Mouse (Mus musculus) heart, postnatal 0 days (tissue): Measurements from ENCODE around the gene Zfp365. TPM values are rescaled to one million over a fixed set of nuclear protein-coding genes. Genes with fewer than 3 reads are reported as not detected.

ENCODE experiments used
- ATAC-seq: fragments of 200-750 bp; cut with Nextera tagmentation; 2 replicates; pipeline ENCODE4 v1.8.0; 2017; ENCODE audit warnings: low read depth, moderate number of reproducible peaks, moderate library complexity; ENCODE audit not compliant: insufficient read depth
- DNase-seq: peaks from one replicate; pipeline ENCODE4 v3.0.0-alpha.2; 2016; ENCODE audit warnings: low spot score
- H3K27ac ChIP-seq: fragments of 300-500 bp; sonication (generic); 2 replicates; pipeline ENCODE4 v1.5.1; 2014; ENCODE audit warnings: low read depth, mild to moderate bottlenecking
- H3K27me3 ChIP-seq: fragments of 300-500 bp; sonication (generic); 2 replicates; pipeline ENCODE4 v1.6.1; 2014; ENCODE audit warnings: low read length, mixed read lengths; ENCODE audit not compliant: control insufficient read depth, insufficient read depth
- H3K36me3 ChIP-seq: fragments of 300-500 bp; sonication (generic); replicated peaks from 2 replicates; pipeline ENCODE4 v1.6.1; 2014; ENCODE audit warnings: low read length, mixed read lengths; ENCODE audit not compliant: control insufficient read depth, insufficient read depth
- H3K4me1 ChIP-seq: fragments of 300-500 bp; sonication (generic); 2 replicates; pipeline ENCODE4 v1.6.1; 2014; ENCODE audit warnings: antibody characterized with exemption; ENCODE audit not compliant: control insufficient read depth, insufficient read depth
- H3K4me2 ChIP-seq: fragments of 300-500 bp; sonication (generic); 2 replicates; pipeline ENCODE4 v1.6.1; 2014; ENCODE audit warnings: low read depth, mild to moderate bottlenecking, low read length, moderate library complexity
- H3K4me3 ChIP-seq: fragments of 300-500 bp; sonication (generic); 2 replicates; pipeline ENCODE4 v1.5.1; 2014; ENCODE audit warnings: low read depth, low read length
- H3K9ac ChIP-seq: fragments of 300-500 bp; sonication (generic); replicated peaks from 2 replicates; pipeline ENCODE4 v1.6.1; 2014; ENCODE audit warnings: low read depth, low read length, mixed read lengths
- H3K9me3 ChIP-seq: fragments of 300-500 bp; sonication (generic); replicated peaks from 2 replicates; pipeline ENCODE4 v1.6.1; 2016; ENCODE audit warnings: low read length; ENCODE audit not compliant: control insufficient read depth
- CTCF ChIP-seq: IDR thresholded peaks from 2 replicates; pipeline ENCODE4 v1.5.1; 2016; ENCODE audit warnings: antibody characterized with exemption, control low read depth, low read depth
- EP300 ChIP-seq: IDR thresholded peaks from 2 replicates; pipeline ENCODE4 v1.6.1; 2016; ENCODE audit warnings: antibody characterized with exemption, low read depth
- WGBS: fragments of 180-500 bp; shearing (Covaris S2); extraction: QIAGEN DNeasy Blood & Tissue Kit; methylation state at CpG from one replicate; pipeline ENCODE4 v1.1.7; 2014; 5-methylcytosine and 5-hydroxymethylcytosine counted together
- polyA plus RNA-seq: library from polyadenylated mRNA; unstranded; fragments of >200 nt; fragmentation: Nextera tagmentation; extraction: Ambion mirVana; gene quantifications from 2 replicates; pipeline ENCODE4 v1.2.1, GENCODE M21; 2015
- total RNA-seq: library from RNA; depleted of rRNA; stranded (reverse); fragments of >200 nt; gene quantifications from 2 replicates; pipeline ENCODE4 v1.2.3, GENCODE M21; 2014; ENCODE audit warnings: low replicate concordance

The Zfp365 gene
- total and polyA plus RNA-seq, 2 experiments from 2014 or later = 0.37 TPM; not detected in 1

GRCm38 (mm10) chr10:67927718-67928455 is 15.4 kb upstream of the Zfp365 start:
- no peak for TF ChIP-seq EP300
- TF ChIP-seq CTCF = no peak
- H3K4me3 ChIP-seq = no peak overlapping the region
- no peak for ATAC-seq
- no peaks in the 10 kb centered on the region for H3K9me3 ChIP-seq
- H3K36me3 ChIP-seq = no peaks in the 10 kb centered on the region
- H3K9ac ChIP-seq = no peak overlapping the region
- 71% methylated on average over 8 of the region's 8 CpGs for WGBS
- H3K27ac ChIP-seq = no peak overlapping the region
- no peak for DNase-seq
- H3K27me3 ChIP-seq = no peaks in the 10 kb centered on the region
- no peaks in the 10 kb centered on the region for H3K4me1 ChIP-seq
- no peak overlapping the region for H3K4me2 ChIP-seq

- no peak for DNase-seq
- H3K27me3 ChIP-seq = no peaks in the 10 kb centered on the region
- H3K9ac ChIP-seq = no peak overlapping the region
- WGBS = 49% methylated on average over 7 of the region's 7 CpGs
- ATAC-seq = no peak
- H3K4me1 ChIP-seq = no peaks in the 10 kb centered on the region
- no peak overlapping the region for H3K4me3 ChIP-seq
- H3K9me3 ChIP-seq = no peaks in the 10 kb centered on the region
- TF ChIP-seq CTCF = no peak
- no peak for TF ChIP-seq EP300
- H3K36me3 ChIP-seq = no peaks in the 10 kb centered on the region
- H3K27ac ChIP-seq = no peak overlapping the region
- no peak overlapping the region for H3K4me2 ChIP-seq
These were observed 11.6 kb upstream of the Zfp365 start for GRCm38 (mm10) chr10:67924030-67924429.

GRCm38 (mm10) chr10:67921777-67922176 is 9.3 kb upstream of the Zfp365 start:
- Histone ChIP-seq H3K9ac (no peak overlapping the region), H3K4me3 (no peak overlapping the region), H3K9me3 (no peaks in the 10 kb centered on the region), H3K27me3 (no peaks in the 10 kb centered on the region), H3K27ac (no peak overlapping the region), H3K4me2 (no peak overlapping the region), H3K4me1 (no peaks in the 10 kb centered on the region), H3K36me3 (no peaks in the 10 kb centered on the region)
- ATAC-seq (no peak), DNase-seq (no peak)
- TF ChIP-seq EP300 = no peak
- TF ChIP-seq CTCF = no peak
- WGBS = 80% methylated on average over 6 of the region's 6 CpGs

- 84% methylated on average over 4 of the region's 4 CpGs for WGBS
- H3K9me3 ChIP-seq = 0 out of 2 replicates have a peak, but pooled peaks cover 5% of the 10 kb centered on the region
- no peak for DNase-seq
- H3K4me2 ChIP-seq = no peak overlapping the region
- H3K27ac ChIP-seq = no peak overlapping the region
- ATAC-seq = no peak
- TF ChIP-seq CTCF (no peak), EP300 (no peak)
- H3K4me3 ChIP-seq = no peak overlapping the region
- H3K9ac ChIP-seq = no peak overlapping the region
- H3K36me3 ChIP-seq = no peaks in the 10 kb centered on the region
- no peaks in the 10 kb centered on the region for H3K4me1 ChIP-seq
- no peaks in the 10 kb centered on the region for H3K27me3 ChIP-seq
These were observed 7.2 kb upstream of the Zfp365 start for GRCm38 (mm10) chr10:67919706-67920105.

GRCm38 (mm10) chr10:67918194-67918899 is 5.9 kb upstream of the Zfp365 start:
- Histone ChIP-seq H3K4me1 (no peaks in the 10 kb centered on the region), H3K9ac (no peak overlapping the region), H3K27me3 (no peaks in the 10 kb centered on the region), H3K4me3 (no peak overlapping the region), H3K9me3 (0 out of 2 replicates have a peak, but pooled peaks cover 5% of the 10 kb centered on the region), H3K36me3 (no peaks in the 10 kb centered on the region), H3K27ac (no peak overlapping the region), H3K4me2 (no peak overlapping the region)
- DNase-seq (no peak), ATAC-seq (no peak)
- TF ChIP-seq CTCF = no peak
- TF ChIP-seq EP300 = no peak
- WGBS = 75% methylated on average over 4 of the region's 4 CpGs
